Mouse (Mus musculus): ENCODE data around the gene Sgsm3. TPM values are rescaled to one million over a fixed set of nuclear protein-coding genes. Genes with fewer than 3 reads are reported as not detected.
A peak's percentile ranks its signal among the peaks of the same experiment; 100 is the strongest.
"Not testable (repeated sequence)": the region's sequence is repeated elsewhere in the genome, so short reads cannot be mapped to it uniquely, and the experiment has no call there.

The Sgsm3 gene
- 10 to 100 TPM in 1 of 2 experiments, 1 to 10 TPM in 1; 9.8 to 10.9 TPM for total RNA-seq (2021)
- long read RNA-seq, experiment 1, transcript Sgsm3-208 (22 exons, 2,997 nt): major isoform, 14 of 20 reads
- long read RNA-seq, experiment 1, partial matches to known transcripts: 2 of 20 reads
- long read RNA-seq, experiment 1, other reads (novel, unspliced or antisense): 4 of 20 reads
- long read RNA-seq, experiment 2, transcript Sgsm3-208 (22 exons, 2,997 nt): major isoform, 21 of 24 reads
- long read RNA-seq, experiment 2, partial matches to known transcripts: 0 of 24 reads
- long read RNA-seq, experiment 2, other reads (novel, unspliced or antisense): 3 of 24 reads

GRCm38 (mm10) chr15:80977620-80978334, at the start of gene Sgsm3:
Gene Sgsm3 (plus strand): TSS chr15:80977765.
- DNase-seq: peak; percentile 90
- intact Hi-C loops (cut with DNase I): no loop called here

DNA sequence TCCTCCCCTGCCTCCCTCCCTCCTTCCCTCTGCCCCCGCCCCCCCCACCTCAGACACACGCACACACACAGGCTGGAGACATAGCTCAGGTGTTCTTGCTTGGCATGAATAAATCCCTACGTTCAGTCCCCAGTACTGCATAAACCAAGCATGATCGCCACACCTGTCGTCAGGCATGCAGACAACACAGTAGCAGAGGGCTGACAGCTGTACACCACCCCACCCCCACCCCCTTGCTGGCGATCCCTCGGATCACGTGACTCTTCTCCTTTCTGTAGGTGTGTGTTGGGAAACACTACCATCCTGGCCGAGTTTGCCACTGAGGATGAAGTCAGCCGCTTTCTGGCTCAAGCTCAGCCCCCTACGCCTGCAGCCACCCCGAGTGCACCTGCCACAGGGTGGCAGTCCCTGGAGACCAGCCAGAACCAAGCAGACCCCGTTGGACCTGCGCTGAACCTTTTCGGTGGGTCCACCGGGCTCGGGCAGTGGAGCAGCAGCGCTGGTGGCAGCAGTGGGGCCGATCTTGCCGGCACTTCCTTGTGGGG, 48.7 kb upstream of the Sgsm3 start:
- no peak for DNase-seq
- intact Hi-C loops (cut with DNase I): no loop called here

GRCm38 (mm10) chr15:80930048-80930571, 47.5 kb upstream of the Sgsm3 start:
- no peak for DNase-seq
- intact Hi-C loops (cut with DNase I): no loop called here

- not testable (repeated sequence) for DNase-seq
These were observed 46.8 kb upstream of the Sgsm3 start for GRCm38 (mm10) chr15:80930676-80931320.

DNA sequence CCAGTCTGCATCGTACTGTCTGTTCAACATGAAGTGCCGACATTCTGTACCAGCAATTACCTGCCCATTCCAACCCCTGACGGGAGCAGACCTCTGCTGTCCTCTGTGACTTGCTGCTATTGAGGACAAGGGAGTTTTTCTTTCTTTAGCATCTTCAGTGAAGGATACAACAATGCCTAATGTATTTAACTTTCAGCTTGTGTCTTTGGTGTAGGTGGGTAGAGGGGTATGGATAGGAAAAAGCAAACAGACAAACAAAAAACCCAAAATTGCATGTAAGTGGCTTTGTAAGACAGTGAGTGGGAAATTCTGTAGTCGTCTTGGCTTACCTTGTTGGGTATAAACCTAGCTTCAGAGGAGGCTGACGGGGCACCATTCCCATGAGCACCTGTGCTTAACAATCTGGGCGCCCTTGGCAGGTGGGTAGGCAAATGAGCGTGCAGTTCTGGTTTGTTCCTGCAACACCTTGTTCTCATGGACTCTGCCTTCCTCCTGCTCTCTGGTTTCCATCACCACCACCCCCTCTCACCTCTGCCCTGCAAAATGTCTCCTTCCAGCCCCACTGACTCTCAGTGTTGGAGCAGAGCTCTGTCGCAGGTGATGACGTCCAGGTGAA, 46.1 kb upstream of the Sgsm3 start:
- intact Hi-C loops (cut with DNase I): no loop called here
- no peak for DNase-seq

More at GRCm38 (mm10) chr15:80930676-80931320, 46.8 kb upstream of the Sgsm3 start:
- intact Hi-C loops (cut with DNase I): not testable (repeated sequence)

DNA sequence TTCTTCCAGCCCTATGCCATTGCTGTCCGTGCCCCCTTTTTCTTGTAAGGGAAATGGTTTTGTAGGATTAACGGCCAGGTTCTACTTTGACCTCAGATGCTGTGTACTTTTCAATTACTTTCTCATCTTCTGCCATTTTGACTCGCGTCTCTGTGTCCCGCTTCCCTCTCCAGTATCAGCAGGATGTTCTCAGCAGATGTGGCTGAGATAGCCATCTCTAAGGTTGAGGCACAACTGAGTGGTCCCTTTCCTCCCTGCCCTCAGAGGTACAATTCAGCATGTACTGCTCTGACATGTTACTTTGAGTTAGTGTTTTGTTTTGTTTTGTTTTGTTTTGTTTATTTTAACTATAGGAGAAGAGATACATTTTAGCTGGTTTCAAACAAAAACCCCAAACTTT, 42.7 kb upstream of the Sgsm3 start:
- DNase-seq: no peak
- intact Hi-C loops (cut with DNase I): no loop called here

DNA sequence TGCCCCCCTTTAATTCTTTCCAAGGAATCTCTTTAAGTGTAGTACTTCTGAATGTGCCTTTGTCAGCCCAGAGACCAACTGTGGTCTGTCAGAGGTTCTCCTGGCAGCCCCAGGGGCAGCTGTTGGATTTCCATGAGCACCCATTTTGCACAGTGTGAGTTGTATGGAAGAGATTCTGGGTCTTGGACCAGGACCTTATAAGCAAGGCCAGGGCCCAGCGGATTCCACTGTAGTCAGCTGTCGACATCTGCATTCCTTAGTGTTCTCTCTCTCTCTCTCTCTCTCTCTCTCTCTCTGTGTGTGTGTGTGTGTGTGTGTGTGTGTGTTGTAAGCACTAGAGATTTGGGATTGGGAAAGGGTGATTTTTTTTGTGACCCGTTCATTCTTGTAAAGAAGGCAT, 40.9 kb upstream of the Sgsm3 start:
- intact Hi-C loops (cut with DNase I): no loop called here
- DNase-seq: peak; percentile 15 to 25

- intact Hi-C loops (cut with DNase I): no loop called here
- DNase-seq: no peak
These were observed 39.0 kb upstream of the Sgsm3 start for GRCm38 (mm10) chr15:80938615-80939014.

DNA sequence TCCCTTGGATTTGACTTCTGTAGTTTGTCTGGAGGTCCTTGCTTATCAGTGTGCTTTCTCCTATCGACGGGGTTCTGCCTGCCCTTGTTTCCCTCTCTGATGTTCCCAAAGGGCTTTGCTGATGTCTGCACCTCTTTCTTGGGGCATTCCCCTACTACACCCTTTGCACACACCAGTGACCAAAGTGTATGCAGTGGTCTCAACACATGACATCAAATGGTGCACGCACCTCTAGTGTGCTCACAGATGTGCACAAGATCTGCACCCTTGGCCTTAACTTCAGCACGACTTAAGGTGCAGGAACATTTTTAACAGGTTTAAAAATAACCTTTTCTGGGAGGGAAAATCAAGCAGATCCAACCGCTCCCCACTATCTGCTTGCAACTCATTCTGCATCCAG, 38.2 kb upstream of the Sgsm3 start:
- no peak for DNase-seq
- intact Hi-C loops (cut with DNase I): no loop called here

- DNase-seq: no peak
- intact Hi-C loops (cut with DNase I): no loop called here
These were observed 36.0 kb upstream of the Sgsm3 start for GRCm38 (mm10) chr15:80941468-80942040.

- intact Hi-C loops (cut with DNase I): no loop called here
- DNase-seq: peak in 1 of 2 experiments; percentile 42
These were observed 31.7 kb upstream of the Sgsm3 start for GRCm38 (mm10) chr15:80945851-80946250.

GRCm38 (mm10) chr15:80948145-80949135, 29.1 kb upstream of the Sgsm3 start, which contains the start of gene Adsl:
Gene Adsl (plus strand): TSS chr15:80948490.
- intact Hi-C loops (cut with DNase I): loop anchor here (2.0 kb wide), 1 partner anchor 242 kb away; no protein-coding TSS in a partner anchor
- DNase-seq: peak; percentile 90 to 91

DNA sequence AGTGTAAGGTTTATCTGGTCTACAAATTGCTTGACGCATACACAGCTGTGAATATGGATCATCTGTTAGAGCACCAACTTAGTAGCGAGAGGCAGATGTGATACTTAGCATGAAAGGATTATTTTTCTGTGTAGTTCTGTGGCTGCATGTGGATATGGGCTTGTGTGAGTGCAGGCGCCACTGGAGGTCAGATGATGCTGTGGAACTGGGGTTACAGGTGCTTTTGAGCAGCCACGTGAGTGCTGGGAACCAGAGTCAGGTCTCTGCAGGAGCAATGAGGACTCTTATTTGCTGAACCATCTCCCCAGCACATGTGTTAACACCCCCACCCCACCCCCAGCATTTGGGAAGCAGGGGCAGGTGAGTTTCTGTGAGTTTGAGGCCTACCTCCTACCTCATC, 28.1 kb upstream of the Sgsm3 start:
- intact Hi-C loops (cut with DNase I): loop anchor here (2.0 kb wide), 1 partner anchor 243 kb away; no protein-coding TSS in a partner anchor
- DNase-seq: no peak

GRCm38 (mm10) chr15:80950055-80950454, 27.5 kb upstream of the Sgsm3 start:
- no peak for DNase-seq
- intact Hi-C loops (cut with DNase I): no loop called here

DNA sequence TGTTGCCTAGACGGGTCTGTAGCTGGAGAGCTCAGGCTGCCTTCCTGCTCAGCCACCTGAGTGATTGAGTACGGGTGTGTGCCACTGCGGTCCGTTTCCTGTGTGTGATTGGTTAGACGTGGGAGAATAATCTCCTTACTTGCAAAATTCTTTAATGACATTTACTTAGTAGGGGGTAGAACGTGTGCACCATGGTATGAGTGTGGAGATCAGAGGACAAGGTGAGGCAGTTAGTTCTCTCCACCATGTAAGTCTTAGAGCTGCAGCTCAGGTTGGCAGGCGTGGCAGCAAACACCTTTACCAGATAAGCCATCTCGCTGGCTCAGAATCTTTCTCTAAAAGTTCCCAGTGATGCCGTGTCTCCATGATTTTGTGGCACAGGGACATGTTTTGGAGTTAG, 23.6 kb upstream of the Sgsm3 start:
- no peak for DNase-seq
- intact Hi-C loops (cut with DNase I): no loop called here

- no peak for DNase-seq
- intact Hi-C loops (cut with DNase I): no loop called here
These were observed 22.7 kb upstream of the Sgsm3 start for GRCm38 (mm10) chr15:80954861-80955260.

DNA sequence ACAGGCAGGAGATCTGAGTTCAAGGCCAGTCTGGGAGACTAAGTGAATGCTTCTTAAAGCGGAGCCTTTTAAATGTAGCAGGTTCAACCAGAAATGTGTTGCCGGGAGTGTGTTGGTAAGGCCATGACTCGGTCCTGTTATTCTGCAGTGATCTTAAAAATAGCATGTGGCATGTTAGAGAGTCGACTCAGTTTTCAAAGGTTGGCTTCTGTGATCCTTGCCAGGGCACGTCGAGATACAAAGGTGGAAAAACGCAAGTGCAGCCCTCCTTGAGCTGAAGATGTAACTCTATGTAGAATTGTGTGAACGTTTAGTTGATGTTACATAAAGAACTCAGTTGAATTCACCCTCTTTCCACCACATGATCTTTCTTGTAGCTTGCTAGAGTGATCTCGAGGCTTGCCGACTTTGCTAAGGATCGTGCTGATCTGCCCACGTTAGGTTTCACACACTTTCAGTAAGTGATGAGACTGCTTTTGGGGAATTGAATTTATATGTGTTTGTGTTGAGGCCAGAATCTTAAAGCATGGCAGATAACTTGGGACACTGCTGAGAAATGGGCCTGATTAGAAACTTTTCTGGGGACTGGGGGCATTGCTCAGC, 21.6 kb upstream of the Sgsm3 start:
- no peak for DNase-seq
- intact Hi-C loops (cut with DNase I): no loop called here

DNA sequence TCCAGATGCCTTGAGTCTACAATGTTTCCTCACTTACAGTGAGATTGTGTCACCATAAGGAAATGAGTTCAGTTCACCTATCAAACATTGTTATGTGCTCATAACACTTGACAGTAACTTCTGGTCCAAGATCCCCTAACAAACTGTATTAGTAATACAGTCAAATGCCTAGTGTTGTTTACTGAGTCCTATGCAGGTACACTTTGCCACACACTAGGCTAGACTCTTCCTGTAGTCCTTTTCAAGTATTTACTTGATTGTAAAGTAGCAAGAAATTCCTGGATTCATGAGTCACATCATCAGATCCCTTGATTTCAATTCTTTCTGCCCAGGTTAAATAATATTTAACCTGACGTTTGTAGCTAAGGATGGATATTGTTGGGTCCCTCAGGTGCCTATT, 8.2 kb upstream of the Sgsm3 start:
- DNase-seq: no peak
- intact Hi-C loops (cut with DNase I): no loop called here
